Mouse (Mus musculus) heart, adult 2 months (tissue): ENCODE data around the gene Sspo. TPM values are rescaled to one million over a fixed set of nuclear protein-coding genes. Genes with fewer than 3 reads are reported as not detected.
A peak's percentile ranks its signal among the peaks of the same experiment; 100 is the strongest.

Source experiments
- DNase-seq, 2 experiments: peaks; one replicate each; pipeline ENCODE4 v3.0.0; 2021
- H3K27ac ChIP-seq: fragments of 200-600 bp; 2 replicates; pipeline ENCODE4 v1.8.1; 2022
- H3K27me3 ChIP-seq: fragments of 200-500 bp; 2 replicates; pipeline ENCODE4 v1.6.1; 2012; ENCODE audit warnings: mild to moderate bottlenecking, low read length, inconsistent platforms, mixed read lengths; ENCODE audit not compliant: control insufficient read depth, insufficient read depth
- H3K36me3 ChIP-seq: fragments of 200-500 bp; 2 replicates; pipeline ENCODE4 v1.6.1; 2012; ENCODE audit warnings: low read length, inconsistent platforms; ENCODE audit not compliant: control insufficient read depth, insufficient read depth
- H3K4me1 ChIP-seq: fragments of 200-500 bp; 2 replicates; pipeline ENCODE4 v1.6.1; 2011; ENCODE audit warnings: low read length; ENCODE audit not compliant: control insufficient read depth, insufficient read depth
- H3K4me3 ChIP-seq: fragments of 200-600 bp; 2 replicates; pipeline ENCODE4 v1.8.1; 2022
- H3K79me2 ChIP-seq: fragments of 200-500 bp; replicated peaks from 2 replicates; pipeline ENCODE4 v1.6.1; 2012; ENCODE audit warnings: mild to moderate bottlenecking, inconsistent platforms, low read length, moderate library complexity, mixed read lengths; ENCODE audit not compliant: control insufficient read depth, insufficient read depth
- H3K9ac ChIP-seq: fragments of 200-500 bp; 2 replicates; pipeline ENCODE4 v1.6.1; 2012; ENCODE audit warnings: low read depth, mild to moderate bottlenecking, control low read depth, inconsistent platforms, low read length, mixed read lengths
- CTCF ChIP-seq: fragments of 200-600 bp; IDR thresholded peaks from 2 replicates; pipeline ENCODE4 v1.8.1; 2022; ENCODE audit warnings: antibody characterized with exemption, mild to moderate bottlenecking, moderate library complexity
- EP300 ChIP-seq: fragments of 200-500 bp; IDR thresholded peaks from 2 replicates; pipeline ENCODE4 v1.6.1; 2011; ENCODE audit warnings: low read depth, low read length, control low read depth; ENCODE audit not compliant: insufficient read depth
- POLR2A ChIP-seq: fragments of 200-500 bp; IDR thresholded peaks from 2 replicates; pipeline ENCODE4 v1.6.1; 2011; ENCODE audit warnings: mild to moderate bottlenecking, low read depth, low read length, control low read depth; ENCODE audit not compliant: insufficient read depth
- WGBS: fragments of 180-500 bp; shearing (Covaris S2); methylation state at CpG from one replicate; pipeline ENCODE4 v1.1.7; 2018; 5-methylcytosine and 5-hydroxymethylcytosine counted together
- intact Hi-C: fragments of 180-260 bp; cut with DNase I; formaldehyde crosslinking; loops from one replicate; pipeline ENCODE4 v1.15.1; 2025
- long read RNA-seq: library from polyadenylated mRNA; stranded (forward); transcript quantifications from one replicate; pipeline ENCODE4 v2.0.0, GENCODE M21; 2021
- polyA plus RNA-seq: library from polyadenylated mRNA; depleted of rRNA; stranded (reverse); fragments of >200 nt; gene quantifications from 2 replicates; pipeline ENCODE4 v1.2.3, GENCODE M21; 2012; rRNA removed
- total RNA-seq, 2 experiments: library from RNA; stranded (reverse); gene quantifications; 2 replicates each; pipeline ENCODE4 v1.2.3; 2021

The Sspo gene
- total RNA-seq, result under 1 TPM; 0.18 to 0.47 TPM
- polyA plus RNA-seq, result 0.85 and 1.7 TPM in 2 replicates
- long read RNA-seq, result 0 reads

DNA sequence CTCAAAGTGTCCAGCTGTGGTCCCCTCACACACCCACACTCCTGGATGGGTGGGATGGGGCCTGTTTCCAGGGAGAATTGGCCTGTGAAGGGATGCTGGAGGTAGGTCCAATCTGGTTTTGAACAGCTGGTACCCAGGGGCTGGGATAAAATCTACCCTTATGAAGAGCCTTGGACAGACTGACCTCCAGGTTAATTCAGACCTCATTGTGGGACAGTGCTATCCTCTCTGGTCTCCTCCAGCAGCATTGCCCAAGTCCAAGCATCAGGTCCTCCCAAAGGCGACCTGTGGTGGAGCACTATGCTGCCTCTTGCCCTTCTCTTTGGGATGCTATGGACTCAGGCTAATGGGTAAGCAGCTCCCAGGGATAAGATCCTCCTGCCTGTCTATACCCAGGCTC lies at the start of gene Sspo:
Gene Sspo, plus strand, starts transcription at position 301 of the 400 bp plus-strand sequence.
- no peak within 1 kb of the TSS for H3K9ac ChIP-seq

DNA sequence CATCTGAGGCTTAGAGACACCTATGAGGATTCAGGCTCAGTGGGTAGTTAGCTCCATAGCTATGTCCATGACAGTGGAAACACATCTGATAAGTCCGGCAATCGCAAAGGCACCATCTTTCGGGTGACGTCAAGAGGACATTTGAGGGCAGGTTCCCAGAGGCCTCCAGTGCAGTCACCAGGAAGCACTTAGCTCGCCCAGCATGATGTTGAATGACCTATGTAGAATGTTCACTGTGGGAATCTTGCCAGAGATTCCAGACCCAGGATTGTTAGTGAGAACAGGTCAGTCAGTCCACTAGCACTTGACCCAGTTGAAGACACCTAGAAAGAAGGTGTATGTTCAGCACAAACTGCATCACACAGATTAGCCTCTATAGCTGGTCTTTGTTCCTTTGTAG lies 48.1 kb upstream of the Sspo start:
- Histone ChIP-seq H3K27me3 (no peaks in the 10 kb centered on the region), H3K4me3 (no peak overlapping the region), H3K79me2 (peaks cover 1% of the 10 kb centered on the region; the same call in 1 of the 2 replicates), H3K9ac (no peak overlapping the region), H3K36me3 (no peaks in the 10 kb centered on the region; the same call in 1 of the 2 replicates), H3K4me1 (peaks cover 8% of the 10 kb centered on the region), H3K27ac (no peak overlapping the region; the same call in 1 of the 2 replicates)
- peak in 1 of 2 experiments; percentile 15 for DNase-seq
- intact Hi-C loops, result loop anchor here (5.0 kb wide), 1 partner anchor 223 kb away; no protein-coding TSS in a partner anchor
- TF ChIP-seq POLR2A, result no peak
- no peak for TF ChIP-seq EP300
- TF ChIP-seq CTCF, result no peak
- 67% methylated on average over 5 of the region's 5 CpGs for WGBS

More for the DNA sequence above, at the start of gene Sspo:
- Histone ChIP-seq H3K27me3 (no peaks in the 10 kb centered on the region), H3K79me2 (no peaks in the 10 kb centered on the region), H3K4me3 (no peak within 1 kb of the TSS), H3K36me3 (no peaks in the 10 kb centered on the region), H3K27ac (no peak within 1 kb of the TSS; the same call in 1 of the 2 replicates), H3K4me1 (peaks cover 7% of the 10 kb centered on the region)
- no peak for DNase-seq
- intact Hi-C loops, result loop anchor here (2.0 to 5.0 kb wide), 3 partner anchors 51 to 104 kb away; partner anchors contain the start of gene Lrrc61
- 93% methylated on average over 1 of the region's 1 CpGs for WGBS
- no peak for TF ChIP-seq EP300
- no peak for TF ChIP-seq CTCF
- no peak for TF ChIP-seq POLR2A

GRCm38 (mm10) chr6:48404071-48404470 lies 44.0 kb upstream of the Sspo start:
- no peaks in the 10 kb centered on the region for H3K27me3 ChIP-seq
- TF ChIP-seq CTCF, result no peak
- TF ChIP-seq EP300, result no peak
- no peak for TF ChIP-seq POLR2A
- no peak overlapping the region for H3K27ac ChIP-seq
- peaks cover 1% of the 10 kb centered on the region; the same call in 1 of the 2 replicates for H3K79me2 ChIP-seq
- WGBS, result 93% methylated on average over 5 of the region's 5 CpGs
- no peak overlapping the region for H3K4me3 ChIP-seq
- peak in 1 of 2 experiments; percentile 15 for DNase-seq
- intact Hi-C loops, result no loop called here
- no peaks in the 10 kb centered on the region for H3K36me3 ChIP-seq
- peaks cover 1% of the 10 kb centered on the region; the same call in 1 of the 2 replicates for H3K4me1 ChIP-seq
- no peak overlapping the region for H3K9ac ChIP-seq

DNA sequence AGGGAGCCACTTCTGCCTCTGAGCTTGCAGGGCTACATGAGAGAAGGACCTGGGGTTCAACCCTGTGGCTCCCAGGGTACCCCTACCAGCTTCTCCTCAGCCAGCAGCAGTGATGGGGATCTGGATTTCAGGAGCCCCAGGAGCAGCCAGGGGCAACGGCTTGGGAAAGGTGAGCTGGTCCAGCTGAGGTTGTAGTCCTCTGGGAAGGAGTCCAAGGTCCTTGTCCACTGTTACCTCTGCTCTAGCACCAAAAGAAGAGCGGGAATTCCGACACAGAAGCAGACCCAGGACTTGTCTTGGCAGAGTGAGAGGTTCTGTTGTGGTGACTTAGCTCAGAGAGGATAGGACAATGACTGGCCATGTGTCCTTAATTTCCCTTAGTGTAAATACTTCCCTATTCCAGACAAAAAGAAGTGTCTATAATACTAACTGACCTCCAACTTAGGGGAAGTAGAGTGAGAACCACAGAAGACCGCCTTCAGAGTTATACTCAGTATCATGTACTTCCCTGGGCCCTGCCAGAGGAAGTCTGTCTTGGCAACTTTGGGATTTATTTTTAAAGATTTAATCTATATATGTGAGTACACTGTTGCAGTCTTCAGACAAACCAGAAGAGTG lies 38.2 kb upstream of the Sspo start:
- intact Hi-C loops, result no loop called here
- TF ChIP-seq EP300 (no peak), POLR2A (no peak), CTCF (no peak)
- Histone ChIP-seq H3K79me2 (no peaks in the 10 kb centered on the region), H3K4me3 (no peak overlapping the region), H3K9ac (no peak overlapping the region), H3K4me1 (peaks cover 2% of the 10 kb centered on the region; the same call in 1 of the 2 replicates), H3K27ac (no peak overlapping the region), H3K27me3 (no peaks in the 10 kb centered on the region), H3K36me3 (no peaks in the 10 kb centered on the region; the same call in 1 of the 2 replicates)
- no peak for DNase-seq
- WGBS, result 81% methylated on average over 4 of the region's 4 CpGs

- intact Hi-C loops, result no loop called here
- H3K4me1 ChIP-seq, result peaks cover 2% of the 10 kb centered on the region; the same call in 1 of the 2 replicates
- no peaks in the 10 kb centered on the region for H3K79me2 ChIP-seq
- DNase-seq, result peak in 1 of 2 experiments; percentile 12
- TF ChIP-seq CTCF (no peak), POLR2A (no peak), EP300 (no peak)
- no peak overlapping the region for H3K9ac ChIP-seq
- H3K4me3 ChIP-seq, result no peak overlapping the region
- 76% methylated on average over 3 of the region's 3 CpGs for WGBS
- H3K27me3 ChIP-seq, result no peaks in the 10 kb centered on the region
- no peaks in the 10 kb centered on the region; the same call in 1 of the 2 replicates for H3K36me3 ChIP-seq
- H3K27ac ChIP-seq, result no peak overlapping the region
Observed at GRCm38 (mm10) chr6:48410551-48410950, 37.5 kb upstream of the Sspo start.

- peak; percentile 29 to 53 for DNase-seq
Observed at GRCm38 (mm10) chr6:48411193-48412092, 36.6 kb upstream of the Sspo start.

More at GRCm38 (mm10) chr6:48411193-48412092, 36.6 kb upstream of the Sspo start:
- WGBS, result 53% methylated on average over 6 of the region's 6 CpGs
- Histone ChIP-seq H3K4me1 (peaks cover 2% of the 10 kb centered on the region; the same call in 1 of the 2 replicates), H3K27me3 (no peaks in the 10 kb centered on the region), H3K9ac (no peak overlapping the region), H3K4me3 (no peak overlapping the region), H3K79me2 (no peaks in the 10 kb centered on the region), H3K27ac (peak overlapping the region; percentile 36; the same call in 1 of the 2 replicates), H3K36me3 (no peaks in the 10 kb centered on the region; the same call in 1 of the 2 replicates)
- intact Hi-C loops, result no loop called here
- TF ChIP-seq EP300 (no peak), POLR2A (no peak), CTCF (no peak)
